Mouse (Mus musculus): ENCODE measurements around the gene 4930562C15Rik.

DNA sequence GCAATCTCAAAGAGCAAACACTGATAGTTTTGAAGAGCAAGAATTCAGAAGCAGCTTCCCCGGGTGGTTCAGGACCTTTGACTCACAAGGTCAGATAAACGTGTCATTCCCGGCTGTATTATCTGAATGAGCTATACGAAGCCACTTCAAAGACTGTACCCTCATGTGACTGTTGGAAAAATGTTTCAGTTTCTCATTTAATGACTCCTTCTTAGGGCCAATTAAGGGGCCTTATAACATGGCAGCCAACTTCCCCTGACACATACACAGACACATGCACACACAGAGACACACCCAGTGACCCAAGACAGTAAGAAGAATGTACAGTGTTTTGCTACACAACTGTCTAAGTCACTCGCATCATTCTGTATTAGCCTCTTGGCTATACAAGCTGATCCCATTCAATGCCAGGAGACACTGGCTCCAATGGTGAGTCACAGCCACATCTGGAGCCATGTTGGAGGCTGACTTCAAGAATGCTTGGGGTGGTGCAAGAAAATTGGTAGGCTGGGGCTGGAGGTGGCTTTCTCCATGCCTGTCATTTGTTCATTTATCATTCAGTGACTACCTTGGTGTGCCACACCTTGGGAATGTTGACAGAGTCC lies 19.9 kb downstream of the 4930562C15Rik start:
- TF ChIP-seq CTCF (IDR thresholded peaks at IDR 0.05; ENCODE audit: extremely low read depth, insufficient read depth, insufficient read length, insufficient replicate concordance), result no peak
- no peak for TF ChIP-seq POLR2A (IDR thresholded peaks at IDR 0.05; ENCODE audit: low read depth, low read length)
